Mouse (Mus musculus) heart, postnatal 14 days (tissue): ENCODE measurements at regions not wholly inside any gene's neighbourhood (a gene's known extent, or its start where the extent isn't known, plus 50 kb on each side); places are given as distances from the start of the nearest gene placed in this dataset.
A peak's percentile ranks its signal among the peaks of the same experiment; 100 is the strongest.

ENCODE experiments used
- DNase-seq, 2 experiments: peaks; one replicate each; pipeline ENCODE4 v3.0.0; 2021 to 2022
- intact Hi-C: fragments of 180-260 bp; cut with DNase I; formaldehyde crosslinking; loops from one replicate; pipeline ENCODE4 v1.15.1; 2025

GRCm38 (mm10) chr10:117556027-117556789 is 73.1 kb upstream of the Cpm start:
- intact Hi-C loops, result no loop called here
- no peak for DNase-seq

DNA sequence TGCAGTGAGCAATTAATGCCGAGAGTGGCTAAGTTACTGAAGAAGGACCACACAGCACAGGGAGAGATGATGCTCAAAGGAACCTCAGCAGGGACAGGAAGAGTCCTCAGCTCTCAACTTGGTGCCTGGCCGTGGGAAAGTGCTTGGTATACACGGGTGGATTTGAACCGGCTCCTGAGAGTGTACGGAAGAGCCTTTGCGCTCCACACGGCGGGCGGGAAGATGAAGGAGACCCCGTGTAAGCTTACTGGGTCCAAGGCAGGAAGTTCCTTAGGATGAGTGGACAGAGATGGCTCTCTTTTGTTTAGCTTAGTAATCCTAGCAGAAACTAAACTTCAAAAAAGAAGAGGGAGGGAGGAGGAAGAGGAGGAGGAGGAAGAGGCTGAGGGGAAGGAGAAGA is 73.8 kb upstream of the Cpm start:
- DNase-seq, result no peak
- intact Hi-C loops, result no loop called here

DNA sequence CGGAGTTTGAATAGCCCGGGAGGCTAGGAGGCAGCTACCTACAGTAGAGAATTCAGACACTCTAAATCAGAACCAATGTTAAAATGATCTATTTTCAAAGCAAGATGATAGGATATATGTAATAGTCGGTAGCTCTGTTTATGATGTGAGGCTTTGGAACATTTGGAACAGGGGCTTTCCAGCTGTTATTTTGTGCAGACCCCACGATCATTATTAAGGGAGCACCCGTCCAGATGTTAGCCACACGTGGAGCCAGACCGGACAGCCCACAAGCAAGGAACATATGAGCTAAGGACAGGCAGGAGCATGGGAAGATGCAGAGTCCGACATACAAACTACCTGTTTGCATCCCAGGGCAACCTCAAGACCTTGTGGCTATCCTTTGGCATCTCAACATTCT is 74.3 kb upstream of the Cpm start:
- no peak for DNase-seq
- intact Hi-C loops, result no loop called here

GRCm38 (mm10) chr10:117554533-117554932 is 74.8 kb upstream of the Cpm start:
- intact Hi-C loops, result no loop called here
- no peak for DNase-seq

DNA sequence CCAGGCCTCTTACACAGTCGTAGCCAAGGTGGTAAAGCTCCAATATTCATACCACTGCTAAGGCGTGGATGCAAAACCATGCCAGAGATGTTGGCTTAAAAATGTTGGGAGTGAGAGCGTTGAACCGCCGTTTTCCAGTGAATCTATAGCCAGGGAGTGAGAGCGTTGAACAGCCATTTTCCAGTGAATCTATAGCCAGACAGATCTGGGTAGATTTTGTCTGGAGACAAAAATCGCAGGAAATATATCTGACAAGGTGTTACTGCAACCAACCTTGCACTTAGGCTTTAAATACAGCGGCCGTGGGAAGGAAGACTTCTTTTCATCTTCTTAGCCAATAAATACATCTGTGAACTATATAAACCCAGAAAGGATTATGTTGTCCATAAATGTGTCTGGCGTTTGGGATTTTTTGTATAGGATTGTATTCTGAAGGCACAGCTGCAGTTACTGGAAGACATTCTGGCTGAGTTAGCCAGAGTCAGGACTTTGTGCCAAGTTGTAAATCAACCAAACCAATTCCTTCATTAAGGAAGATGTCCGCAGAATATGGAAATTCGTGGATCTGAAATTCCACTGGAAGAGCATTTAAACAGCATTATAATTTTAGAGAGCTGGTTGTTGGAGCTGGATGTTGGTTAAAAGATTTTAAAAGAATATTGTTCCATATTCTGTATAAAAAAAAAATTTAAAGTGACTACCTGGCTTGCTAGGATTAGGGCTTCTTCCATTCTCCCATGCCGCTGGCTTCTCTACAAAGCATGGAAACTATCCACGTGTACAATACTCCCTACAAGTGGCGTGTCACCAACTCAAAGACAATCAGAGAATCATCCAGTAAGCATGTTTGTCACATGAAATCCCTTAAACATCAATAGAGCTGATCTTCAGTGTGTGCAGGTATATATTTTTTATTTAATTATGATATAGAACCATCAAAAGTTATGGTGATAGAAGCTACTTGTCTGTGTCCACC is 75.8 kb upstream of the Cpm start:
- intact Hi-C loops, result no loop called here
- no peak for DNase-seq

- no peak for DNase-seq
- intact Hi-C loops, result no loop called here
Measured at GRCm38 (mm10) chr10:117552049-117552652, 77.1 kb upstream of the Cpm start.

DNA sequence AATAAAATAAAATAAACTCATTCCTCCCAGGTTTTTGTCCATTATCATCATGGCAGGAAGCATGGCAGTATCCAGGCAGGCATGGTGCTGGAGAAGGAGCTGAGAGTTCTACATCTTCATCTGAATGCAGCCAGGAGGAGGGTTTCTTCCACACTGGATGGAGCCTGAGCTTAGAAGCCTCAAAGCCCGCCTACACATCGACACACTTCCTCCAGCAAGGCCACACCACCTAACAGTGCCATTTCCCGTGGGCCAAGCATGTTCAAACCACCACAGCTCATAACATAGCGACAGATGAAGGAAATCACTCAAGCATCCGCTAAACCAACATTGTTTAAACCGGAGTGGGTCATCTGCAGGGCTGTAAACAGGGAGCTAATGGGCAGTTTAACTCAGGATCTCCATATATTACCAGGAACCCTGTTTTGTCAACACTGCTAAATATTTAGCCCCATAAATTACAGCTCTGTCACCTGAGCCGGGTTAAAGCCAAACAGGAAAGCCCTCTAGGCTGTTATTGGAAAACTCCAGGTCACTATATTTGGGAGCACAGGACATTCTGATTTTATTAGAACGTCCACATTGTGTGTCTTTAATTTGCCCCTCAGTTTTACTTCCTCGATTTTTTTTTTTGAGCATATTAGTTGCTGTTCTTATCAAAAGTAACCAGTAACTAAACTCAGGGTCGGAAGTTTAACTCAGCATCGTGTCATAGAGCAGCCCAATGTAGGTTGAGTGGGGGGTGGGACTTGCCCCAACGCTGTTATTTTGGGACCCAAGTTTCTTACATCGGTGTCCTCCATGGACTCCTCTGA is 77.9 kb upstream of the Cpm start:
- intact Hi-C loops, result no loop called here
- no peak for DNase-seq

- DNase-seq, result no peak
- intact Hi-C loops, result no loop called here
Measured at GRCm38 (mm10) chr10:117549854-117550605, 79.3 kb upstream of the Cpm start.

GRCm38 (mm10) chr10:117549506-117549830 is 79.8 kb upstream of the Cpm start:
- intact Hi-C loops, result no loop called here
- no peak for DNase-seq

DNA sequence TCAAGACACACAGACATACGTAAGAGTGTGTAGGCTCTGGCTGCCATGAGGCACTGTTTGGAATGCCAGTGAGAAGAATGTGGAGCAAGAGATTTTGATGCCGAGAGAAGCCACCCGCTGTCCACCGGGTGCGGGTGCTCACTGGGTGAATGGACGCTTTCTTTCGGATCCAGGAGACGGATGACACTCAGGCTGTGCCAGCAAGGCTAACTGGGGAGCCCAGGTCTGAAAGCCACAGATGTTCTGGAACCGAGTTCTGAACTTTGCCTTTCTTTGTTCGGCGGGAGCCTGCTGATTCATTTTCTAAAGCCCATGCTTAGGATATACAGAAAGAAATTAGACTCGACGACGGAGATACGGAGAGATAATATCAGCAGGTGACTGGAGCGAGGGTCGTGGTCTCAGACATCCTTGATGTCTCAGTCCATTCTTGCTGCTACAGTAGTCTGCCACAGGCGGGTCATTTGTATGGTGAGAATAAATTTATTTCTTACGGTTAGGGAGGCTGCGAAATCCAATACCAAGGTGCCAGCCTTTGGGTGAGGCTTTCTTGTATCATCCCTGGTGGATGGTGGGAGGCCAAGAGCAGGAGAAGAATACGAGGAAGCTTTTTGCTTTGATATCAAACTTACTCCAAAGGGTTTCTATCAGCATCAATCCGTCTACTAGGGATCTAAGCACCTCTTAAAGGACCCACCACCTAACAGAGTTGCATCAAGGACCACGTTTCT is 80.4 kb upstream of the Cpm start:
- intact Hi-C loops, result no loop called here
- no peak for DNase-seq

DNA sequence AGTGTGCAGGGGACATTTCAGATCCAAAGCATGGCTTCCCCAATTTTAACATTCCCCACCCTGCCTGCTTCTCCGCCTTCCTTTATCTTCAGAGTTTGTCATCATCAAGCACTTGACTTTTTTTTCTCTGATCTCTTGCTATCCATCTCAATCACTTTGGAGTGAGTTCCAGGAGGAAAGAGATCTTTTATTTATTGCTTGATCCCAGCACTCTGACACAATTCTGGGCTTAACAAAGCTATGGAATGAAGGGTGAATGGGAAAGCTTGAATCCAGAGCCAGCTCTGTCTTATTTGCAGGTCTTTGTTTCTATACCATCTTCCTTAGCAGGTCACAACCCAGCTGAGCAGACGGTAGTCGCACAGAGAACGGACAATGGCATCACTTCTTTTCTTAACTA is 81.0 kb upstream of the Cpm start:
- intact Hi-C loops, result no loop called here
- DNase-seq, result no peak

- DNase-seq, result no peak
- intact Hi-C loops, result no loop called here
Measured at GRCm38 (mm10) chr10:117547275-117547674, 82.0 kb upstream of the Cpm start.

DNA sequence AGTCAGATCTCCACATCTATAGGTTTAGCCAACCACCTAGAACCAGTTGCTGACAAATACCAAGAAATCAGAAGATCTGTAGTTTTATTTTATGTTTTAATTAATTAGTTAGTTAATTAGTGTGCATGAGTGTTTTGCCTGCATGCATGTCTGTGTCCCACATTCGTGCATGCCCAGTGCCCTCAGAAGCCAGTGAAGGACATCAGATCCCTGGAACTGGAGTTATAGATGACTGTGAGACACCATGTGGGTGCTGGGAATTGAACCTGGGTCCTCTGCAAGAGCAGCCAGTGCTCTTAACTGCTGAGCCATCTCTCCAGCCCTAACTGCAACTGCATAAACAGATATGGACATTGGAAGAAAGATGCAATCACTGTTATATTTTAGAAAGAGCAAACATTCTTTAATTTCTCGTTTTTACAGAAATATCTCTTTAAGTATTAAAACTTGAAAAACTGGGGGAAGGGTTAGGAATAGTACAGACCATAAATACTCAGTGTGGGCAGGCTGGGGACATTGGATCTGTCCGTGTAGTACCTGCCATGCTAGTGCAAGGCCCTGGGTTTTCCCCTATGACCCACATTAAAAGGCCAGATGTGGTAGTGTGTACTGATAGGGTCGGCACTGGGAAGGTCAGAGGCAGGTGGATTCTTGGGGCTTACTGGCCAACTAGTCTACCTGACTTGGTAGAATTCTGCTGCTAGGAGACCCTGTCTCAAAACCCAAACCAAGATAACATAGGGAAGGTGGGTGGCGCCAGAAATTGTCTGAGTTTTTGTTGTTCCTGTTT is 83.3 kb upstream of the Cpm start:
- no peak for DNase-seq
- intact Hi-C loops, result no loop called here

GRCm38 (mm10) chr10:117544680-117545546 is 84.4 kb upstream of the Cpm start:
- DNase-seq, result peak; percentile 15 to 18
- intact Hi-C loops, result no loop called here

- intact Hi-C loops, result no loop called here
- no peak for DNase-seq
Measured at GRCm38 (mm10) chr10:117543995-117544679, 85.2 kb upstream of the Cpm start.

GRCm38 (mm10) chr10:117543696-117543950 is 85.7 kb upstream of the Cpm start:
- intact Hi-C loops, result no loop called here
- DNase-seq, result no peak
